Mouse (Mus musculus) stomach, postnatal 0 days (tissue): Measurements from ENCODE around the gene Trnt1.

Experiments used
- CTCF ChIP-seq: IDR thresholded peaks from 2 replicates; pipeline ENCODE4 v1.5.1; 2016; ENCODE audit warnings: antibody characterized with exemption, low read depth, mild to moderate bottlenecking, moderate library complexity
- EP300 ChIP-seq: optimal IDR thresholded peaks from 2 replicates; pipeline ENCODE3; 2016; ENCODE audit warnings: antibody characterized with exemption

DNA sequence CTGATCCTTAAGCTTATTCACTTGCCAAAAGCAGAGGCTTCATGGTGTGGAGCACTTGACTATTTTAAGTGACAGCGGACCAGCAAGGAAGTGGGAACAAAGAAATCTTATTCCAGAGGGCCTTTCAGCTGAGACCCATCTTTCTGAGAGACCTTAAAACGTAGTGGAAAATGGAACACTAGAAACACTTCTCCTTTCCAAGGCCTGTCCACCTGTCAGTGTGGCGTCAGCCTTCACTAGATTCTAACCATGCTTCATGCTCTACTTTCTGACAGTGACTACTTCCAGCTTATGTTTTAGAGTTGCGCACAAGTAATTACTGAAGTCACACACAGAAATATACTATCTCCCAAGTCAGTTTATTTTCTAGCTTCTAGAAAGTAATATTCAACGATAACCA is 23.6 kb downstream of the Trnt1 start:
- TF ChIP-seq EP300 (no peak), CTCF (no peak)
